Mouse (Mus musculus) midbrain, embryonic 14.5 days (tissue): ENCODE data around the gene Fer. TPM values are rescaled to one million over a fixed set of nuclear protein-coding genes. Genes with fewer than 3 reads are reported as not detected.

ENCODE experiments used
- ATAC-seq: fragments of 200-750 bp; cut with Nextera tagmentation; 2 replicates; pipeline ENCODE4 v1.8.0; 2017; ENCODE audit warnings: moderate number of reproducible peaks, moderate library complexity; ENCODE audit not compliant: low FRiP score, low TSS enrichment
- DNase-seq: peaks from one replicate; pipeline ENCODE4 v3.0.0-alpha.2; 2015
- H3K27ac ChIP-seq: fragments of 300-500 bp; sonication (generic); replicated peaks from 2 replicates; pipeline ENCODE4 v1.5.1; 2014; ENCODE audit warnings: mild to moderate bottlenecking, low read depth, low read length, moderate library complexity
- H3K27me3 ChIP-seq: fragments of 300-500 bp; sonication (generic); 2 replicates; pipeline ENCODE4 v1.6.1; 2014; ENCODE audit warnings: low read length, control low read depth, mixed read lengths; ENCODE audit not compliant: control insufficient read depth, insufficient read depth
- H3K36me3 ChIP-seq: fragments of 300-500 bp; sonication (generic); 2 replicates; pipeline ENCODE4 v1.6.1; 2014; ENCODE audit warnings: low read length, control low read depth; ENCODE audit not compliant: control insufficient read depth, insufficient read depth
- H3K4me1 ChIP-seq: fragments of 300-500 bp; sonication (generic); 2 replicates; pipeline ENCODE4 v1.6.1; 2014; ENCODE audit warnings: mild to moderate bottlenecking, antibody characterized with exemption, low read length, control low read depth; ENCODE audit not compliant: control insufficient read depth, insufficient read depth
- H3K4me2 ChIP-seq: fragments of 300-500 bp; sonication (generic); 2 replicates; pipeline ENCODE4 v1.6.1; 2014; ENCODE audit warnings: mild to moderate bottlenecking, low read length, moderate library complexity
- H3K4me3 ChIP-seq: fragments of 300-500 bp; sonication (generic); replicated peaks from 2 replicates; pipeline ENCODE4 v1.5.1; 2014; ENCODE audit warnings: low read depth, low read length
- H3K9ac ChIP-seq: fragments of 300-500 bp; sonication (generic); replicated peaks from 2 replicates; pipeline ENCODE4 v1.6.1; 2014; ENCODE audit warnings: mild to moderate bottlenecking, low read length, moderate library complexity
- H3K9me3 ChIP-seq: fragments of 300-500 bp; sonication (generic); 2 replicates; pipeline ENCODE4 v1.6.1; 2016; ENCODE audit warnings: low read length, control low read depth, mixed read lengths; ENCODE audit not compliant: control insufficient read depth
- WGBS: fragments of 180-500 bp; shearing (Covaris S2); extraction: QIAGEN DNeasy Blood & Tissue Kit; methylation state at CpG from one replicate; pipeline ENCODE4 v1.1.7; 2014; 5-methylcytosine and 5-hydroxymethylcytosine counted together
- polyA plus RNA-seq: library from polyadenylated mRNA; unstranded; fragments of >200 nt; fragmentation: Nextera tagmentation; extraction: Ambion mirVana; gene quantifications from 2 replicates; pipeline ENCODE4 v1.2.1, GENCODE M21; 2014

Fer gene
- 31.0 and 39.5 TPM in 2 replicates for polyA plus RNA-seq

DNA sequence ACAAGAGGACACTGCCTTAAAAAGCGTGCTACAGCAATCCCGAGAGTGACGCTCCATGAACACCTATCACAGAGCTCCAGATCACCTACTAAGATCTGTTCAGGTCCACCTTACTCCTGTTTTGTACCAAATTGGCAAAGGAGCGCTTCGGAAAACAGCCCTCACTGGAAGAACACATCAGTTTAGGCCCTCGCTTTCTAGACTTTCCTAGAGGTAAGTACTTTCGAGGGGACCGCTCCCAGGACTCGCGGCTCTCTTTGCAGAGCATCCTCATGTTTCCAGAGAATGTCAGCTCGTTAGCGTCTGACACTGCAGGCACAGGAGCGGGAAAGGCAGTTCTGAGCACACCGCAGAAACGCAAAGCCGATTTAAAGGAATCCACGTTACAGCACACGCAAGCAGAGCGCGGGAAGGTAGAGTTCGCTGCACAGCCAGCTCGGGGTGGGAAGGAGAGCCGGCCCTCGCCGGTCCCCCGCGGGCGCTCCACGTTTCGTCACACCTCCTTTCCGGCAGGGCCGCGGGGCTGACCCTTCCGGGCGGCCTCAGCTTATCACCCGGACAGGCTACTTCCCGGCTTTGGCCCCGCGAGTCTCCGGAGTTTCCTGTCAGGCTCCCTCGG lies at the start of gene Fer:
Gene Fer (plus strand): TSS at position 51 of the 619 bp plus-strand sequence.
- H3K4me3 ChIP-seq = peak within 1 kb of the TSS; percentile 92
- no peaks in the 10 kb centered on the region for H3K36me3 ChIP-seq
- H3K9me3 ChIP-seq = no peaks in the 10 kb centered on the region
- peaks cover 5% of the 10 kb centered on the region for H3K4me1 ChIP-seq
- peak; percentile 40 for ATAC-seq
- peak within 1 kb of the TSS; percentile 93 for H3K4me2 ChIP-seq
- H3K9ac ChIP-seq = peak within 1 kb of the TSS; percentile 96
- WGBS = 1% methylated on average over 41 of the region's 41 CpGs
- H3K27me3 ChIP-seq = no peaks in the 10 kb centered on the region
- H3K27ac ChIP-seq = peak within 1 kb of the TSS; percentile 94
- DNase-seq = peak; percentile 71

DNA sequence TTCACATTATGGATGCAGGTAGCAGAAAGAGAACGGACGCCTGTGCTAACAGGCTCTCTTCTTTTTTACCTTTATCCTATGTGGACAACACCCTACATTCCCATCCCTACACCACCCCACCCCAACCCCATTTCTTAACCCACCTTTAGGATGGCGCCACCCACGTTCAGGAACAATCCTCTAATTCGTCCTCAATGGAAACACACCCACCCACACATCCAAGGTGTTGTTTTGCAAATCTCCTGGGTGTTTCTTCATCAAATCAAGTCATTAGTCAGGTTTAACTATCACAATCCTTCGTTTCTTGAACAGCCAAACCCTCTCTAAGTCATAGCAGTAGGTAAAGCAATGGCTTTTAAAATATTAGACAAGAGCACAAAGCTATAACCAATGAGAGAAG lies 49.3 kb upstream of the Fer start:
- Histone ChIP-seq H3K36me3 (no peaks in the 10 kb centered on the region), H3K9ac (no peak overlapping the region), H3K4me2 (no peak overlapping the region), H3K9me3 (no peaks in the 10 kb centered on the region), H3K4me3 (no peak overlapping the region), H3K27ac (no peak overlapping the region), H3K27me3 (no peaks in the 10 kb centered on the region), H3K4me1 (peaks cover 8% of the 10 kb centered on the region; the same call in 1 of the 2 replicates)
- ATAC-seq (no peak), DNase-seq (no peak)
- 84% methylated on average over 6 of the region's 6 CpGs for WGBS

DNA sequence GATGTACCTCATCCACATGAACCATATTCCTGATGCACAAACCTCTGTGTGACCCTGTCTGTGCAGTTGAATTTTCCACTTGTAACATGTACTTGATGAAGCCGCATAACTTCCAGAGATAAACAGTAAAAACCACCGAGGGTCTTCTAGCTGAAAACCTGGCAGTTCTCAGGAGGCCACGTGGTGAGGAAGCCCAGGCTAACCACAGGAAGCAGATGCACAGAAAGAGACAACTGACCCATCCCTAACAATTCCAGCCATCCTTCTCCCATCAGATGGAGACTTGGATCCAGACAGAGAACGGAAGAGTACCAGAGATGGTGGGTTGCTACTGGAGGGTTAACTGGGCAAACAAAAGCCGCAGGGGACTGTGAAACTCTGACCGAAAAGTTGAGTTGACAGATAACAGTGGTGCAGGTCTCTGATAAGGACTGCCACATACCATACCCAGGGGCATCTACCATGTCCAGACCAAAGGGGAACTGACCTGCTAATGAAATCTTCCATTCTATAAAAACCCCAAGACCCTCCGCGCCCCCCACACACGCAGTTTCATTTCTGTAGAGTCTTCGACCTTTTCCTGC lies 44.3 kb upstream of the Fer start:
- Histone ChIP-seq H3K27me3 (no peaks in the 10 kb centered on the region), H3K4me1 (no peaks in the 10 kb centered on the region), H3K9me3 (no peaks in the 10 kb centered on the region), H3K36me3 (no peaks in the 10 kb centered on the region), H3K9ac (no peak overlapping the region), H3K4me3 (no peak overlapping the region), H3K4me2 (no peak overlapping the region), H3K27ac (no peak overlapping the region)
- ATAC-seq (no peak), DNase-seq (no peak)
- WGBS = 93% methylated on average over 10 of the region's 10 CpGs

DNA sequence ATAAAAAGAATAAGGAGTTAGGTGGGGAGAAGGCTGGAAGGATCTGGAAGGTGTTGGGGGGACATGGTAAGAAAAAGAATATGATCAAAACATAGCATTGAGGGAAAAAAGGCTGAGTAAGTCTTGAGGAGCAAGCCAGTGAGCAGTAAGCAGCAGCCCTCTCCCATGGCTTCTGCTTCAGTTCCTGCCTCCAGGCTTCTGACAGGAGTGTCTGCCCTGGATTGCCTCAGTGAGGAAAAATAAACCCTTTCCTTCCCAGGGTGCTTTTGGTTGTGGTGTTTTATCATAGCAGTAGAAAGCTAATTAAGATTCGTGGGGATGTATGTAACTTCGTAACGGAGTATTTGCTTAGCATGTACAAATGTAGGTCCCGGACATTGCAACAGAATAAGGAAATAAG lies 38.7 kb upstream of the Fer start:
- Histone ChIP-seq H3K27ac (no peak overlapping the region), H3K4me3 (no peak overlapping the region), H3K9me3 (no peaks in the 10 kb centered on the region), H3K4me2 (no peak overlapping the region), H3K27me3 (no peaks in the 10 kb centered on the region), H3K36me3 (no peaks in the 10 kb centered on the region), H3K4me1 (no peaks in the 10 kb centered on the region), H3K9ac (no peak overlapping the region)
- ATAC-seq (no peak), DNase-seq (no peak)
- 91% methylated on average over 4 of the region's 4 CpGs for WGBS

DNA sequence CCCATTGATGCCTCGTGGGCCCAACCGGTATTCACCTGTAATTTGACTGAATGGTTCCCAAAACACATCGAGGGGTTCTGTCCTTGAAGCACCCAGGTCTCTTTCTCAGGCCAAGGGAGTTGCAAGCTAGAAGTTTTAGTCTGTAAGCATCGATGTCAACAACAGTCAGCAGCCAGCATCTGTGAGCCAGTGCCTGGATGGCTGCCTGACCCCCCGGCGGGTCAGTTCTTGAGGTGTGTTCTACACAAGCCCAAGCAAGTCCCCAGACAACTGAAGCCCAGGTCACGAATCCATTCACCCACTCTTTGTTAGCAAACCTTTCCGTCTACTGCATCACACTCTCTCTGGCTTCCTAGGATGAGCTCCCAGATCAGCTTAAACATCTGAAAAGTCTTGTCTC lies 36.7 kb upstream of the Fer start:
- no peaks in the 10 kb centered on the region for H3K27me3 ChIP-seq
- no peak overlapping the region for H3K9ac ChIP-seq
- no peaks in the 10 kb centered on the region for H3K9me3 ChIP-seq
- H3K4me1 ChIP-seq = no peaks in the 10 kb centered on the region
- H3K4me3 ChIP-seq = no peak overlapping the region
- DNase-seq = no peak
- no peak overlapping the region for H3K27ac ChIP-seq
- H3K4me2 ChIP-seq = no peak overlapping the region
- H3K36me3 ChIP-seq = no peaks in the 10 kb centered on the region
- 87% methylated on average over 8 of the region's 8 CpGs for WGBS
- ATAC-seq = no peak

DNA sequence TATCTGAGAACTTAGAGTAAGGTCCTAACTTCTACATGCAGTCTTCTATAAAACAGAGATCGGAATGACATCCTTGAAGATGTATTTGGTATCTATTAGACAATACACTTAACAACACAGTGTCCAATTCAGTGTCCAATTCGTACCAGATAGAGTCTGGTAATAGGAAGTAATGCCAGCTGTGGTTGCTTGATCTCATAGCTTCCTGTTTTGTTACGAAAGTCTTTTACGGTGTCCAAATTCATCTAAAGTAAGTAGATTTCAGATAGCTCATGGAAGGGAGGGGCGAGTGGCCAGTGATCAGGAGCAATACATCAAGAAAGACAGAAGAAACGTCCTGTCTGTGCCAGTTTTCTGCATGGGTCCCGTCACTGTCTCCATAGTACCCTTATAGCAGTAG lies 36.1 kb upstream of the Fer start:
- ATAC-seq (no peak), DNase-seq (no peak)
- Histone ChIP-seq H3K9me3 (no peaks in the 10 kb centered on the region), H3K9ac (no peak overlapping the region), H3K4me2 (no peak overlapping the region), H3K4me3 (no peak overlapping the region), H3K27ac (no peak overlapping the region), H3K36me3 (no peaks in the 10 kb centered on the region), H3K4me1 (no peaks in the 10 kb centered on the region), H3K27me3 (no peaks in the 10 kb centered on the region)
- 91% methylated on average over 7 of the region's 7 CpGs for WGBS

DNA sequence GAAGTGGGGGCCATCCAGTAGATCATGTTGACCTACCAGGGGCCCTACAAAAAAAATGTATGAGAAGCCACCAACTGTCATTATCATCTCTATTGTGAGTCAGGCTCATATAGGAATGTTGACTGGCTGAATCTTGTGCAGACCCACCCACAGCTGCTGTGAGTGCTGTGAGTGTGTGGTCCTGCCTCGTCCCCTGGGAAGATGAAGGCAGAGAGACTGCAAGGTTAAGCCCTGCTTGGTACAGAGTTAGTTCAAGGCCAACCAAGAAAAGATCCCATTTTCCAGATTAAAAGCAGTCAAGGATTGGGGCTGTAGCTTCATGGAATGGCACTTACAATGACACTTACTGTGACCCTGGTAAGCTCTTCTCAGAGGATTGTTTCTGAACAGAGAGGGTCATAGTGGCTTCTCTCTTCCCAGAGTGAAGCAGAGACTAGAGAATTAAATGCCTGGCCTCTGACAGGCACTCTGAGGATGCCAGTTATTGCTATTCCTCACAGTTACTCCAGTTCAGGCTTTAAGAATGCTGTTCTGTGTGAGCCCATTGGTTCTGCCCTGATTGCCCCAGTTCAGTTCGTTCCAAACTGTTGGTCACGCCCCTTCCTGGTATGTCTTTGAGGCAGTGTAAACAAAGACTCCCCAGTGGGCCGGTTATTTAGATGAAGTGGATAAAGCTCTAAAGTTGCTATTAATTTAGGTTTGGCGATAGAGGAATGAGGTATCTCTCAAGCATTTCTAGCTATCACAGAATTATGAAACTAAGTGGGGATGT lies 34.1 kb upstream of the Fer start:
- no peak for ATAC-seq
- 68% methylated on average over 5 of the region's 5 CpGs for WGBS
- H3K9me3 ChIP-seq = no peaks in the 10 kb centered on the region
- no peaks in the 10 kb centered on the region for H3K27me3 ChIP-seq
- H3K4me3 ChIP-seq = no peak overlapping the region
- H3K27ac ChIP-seq = no peak overlapping the region
- no peak for DNase-seq
- no peaks in the 10 kb centered on the region for H3K36me3 ChIP-seq
- H3K9ac ChIP-seq = no peak overlapping the region
- no peaks in the 10 kb centered on the region for H3K4me1 ChIP-seq
- no peak overlapping the region for H3K4me2 ChIP-seq

DNA sequence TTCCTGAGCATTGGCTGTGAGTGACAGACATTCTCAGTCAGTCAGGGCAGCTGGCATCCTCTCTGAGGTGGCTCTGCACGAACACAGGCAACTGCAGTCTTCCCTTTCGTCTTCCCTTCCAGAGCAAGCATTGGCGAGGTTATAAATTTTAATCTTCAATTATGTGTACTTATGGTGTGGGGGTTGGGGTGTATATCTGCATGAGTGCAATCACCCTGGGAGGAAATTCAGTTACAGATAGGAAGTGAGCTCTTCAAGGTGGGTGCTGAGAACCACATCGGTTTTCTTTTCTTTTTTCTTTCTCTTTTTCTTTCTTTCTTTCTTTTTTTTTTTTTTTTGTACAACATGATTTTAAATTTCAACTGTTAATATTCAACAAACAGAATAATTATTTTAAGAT lies 31.3 kb upstream of the Fer start:
- no peaks in the 10 kb centered on the region; the same call in 1 of the 2 replicates for H3K4me1 ChIP-seq

More for the DNA sequence above, 31.3 kb upstream of the Fer start:
- H3K9ac ChIP-seq = no peak overlapping the region
- no peak overlapping the region for H3K27ac ChIP-seq
- no peaks in the 10 kb centered on the region for H3K27me3 ChIP-seq
- no peak overlapping the region for H3K4me2 ChIP-seq
- DNase-seq = no peak
- H3K4me3 ChIP-seq = no peak overlapping the region
- no peaks in the 10 kb centered on the region for H3K9me3 ChIP-seq
- no peak for ATAC-seq
- H3K36me3 ChIP-seq = no peaks in the 10 kb centered on the region
- WGBS = 54% methylated on average over 4 of the region's 4 CpGs
